Mouse (Mus musculus) layer of hippocampus, postnatal 36 days (tissue): ENCODE measurements around the gene Txnl4b. TPM values are rescaled to one million over a fixed set of nuclear protein-coding genes. Genes with fewer than 3 reads are reported as not detected.

Experiments used
- DNase-seq, 2 experiments: peaks; one replicate each; pipeline ENCODE4 v3.0.0; 2022
- total RNA-seq, 2 experiments: library from RNA; stranded (reverse); gene quantifications; 2 replicates each; pipeline ENCODE4 v1.2.3; 2021

Txnl4b gene
- total RNA-seq: 10 to 100 TPM; 12.9 to 15.3 TPM

DNA sequence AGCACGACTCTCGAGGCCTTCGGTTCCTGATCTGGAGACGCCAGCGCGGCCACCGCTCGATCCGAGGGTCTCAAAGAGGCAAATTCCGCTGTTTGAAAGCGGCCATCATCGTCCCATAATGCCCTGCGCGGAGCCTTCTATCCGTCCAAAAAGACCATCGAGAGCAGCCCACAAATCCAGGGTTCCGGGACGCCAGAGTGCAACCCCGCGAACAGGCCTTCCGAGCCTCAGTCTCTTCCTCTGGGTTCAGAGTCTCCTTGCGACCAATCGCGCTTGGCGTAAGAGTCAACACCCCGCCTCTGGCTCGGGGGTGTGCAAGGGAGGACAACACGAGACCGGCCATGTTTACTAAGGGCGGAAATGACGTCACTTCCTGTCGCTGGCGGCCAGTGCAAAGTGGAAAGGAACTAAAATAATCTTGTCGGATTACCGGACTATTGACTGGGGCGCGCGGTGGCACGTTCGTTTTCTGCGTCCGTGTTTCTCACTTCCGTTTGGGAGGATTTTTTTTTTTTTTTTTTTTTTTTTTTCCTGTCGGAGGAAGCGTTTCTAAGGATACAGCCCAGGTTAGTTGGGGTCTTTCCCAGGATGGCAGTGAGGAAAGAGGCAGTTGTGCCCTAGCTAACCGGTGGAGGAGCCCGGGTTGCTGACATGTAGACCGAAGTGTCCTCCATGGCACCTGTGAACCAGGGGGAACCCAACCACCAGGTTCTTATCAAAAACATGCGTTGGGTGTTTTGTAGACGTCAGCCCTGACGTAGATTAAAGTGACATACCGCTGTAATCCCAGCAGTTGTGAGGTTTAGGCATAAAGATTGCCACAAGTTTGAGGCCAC, at the start of gene Txnl4b, which contains the start of gene Dhx38:
Gene Txnl4b, plus strand, starts transcription at position 395 of the 836 bp plus-strand sequence.
Gene Dhx38, minus strand, starts transcription at position 364 of the 836 bp plus-strand sequence.
- DNase-seq: peak; percentile 99

GRCm38 (mm10) chr8:109524008-109524407, 41.7 kb upstream of the Txnl4b start:
- DNase-seq: no peak

GRCm38 (mm10) chr8:109535140-109535990, 30.3 kb upstream of the Txnl4b start:
- DNase-seq: no peak

DNA sequence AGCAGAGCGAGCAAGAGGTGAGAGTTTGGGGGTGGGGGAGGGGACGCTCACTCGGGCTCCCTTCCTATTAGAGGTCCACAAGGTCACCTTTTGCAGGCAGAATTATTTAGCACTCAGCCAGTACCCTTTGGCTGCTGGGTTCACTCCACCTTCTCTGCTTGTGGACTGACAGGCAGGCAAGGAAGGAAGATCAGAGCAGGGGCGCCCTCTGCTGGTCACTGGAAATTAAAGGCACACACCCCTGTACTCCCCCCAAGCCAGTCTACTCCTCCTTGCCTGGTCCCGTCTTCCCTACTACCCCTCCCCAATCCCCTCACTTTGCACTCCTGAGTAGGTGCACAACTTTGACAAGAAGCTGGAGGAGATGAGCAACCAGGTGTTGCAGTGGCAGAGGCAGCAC, 29.0 kb upstream of the Txnl4b start:
- peak; percentile 77 to 78 for DNase-seq

DNA sequence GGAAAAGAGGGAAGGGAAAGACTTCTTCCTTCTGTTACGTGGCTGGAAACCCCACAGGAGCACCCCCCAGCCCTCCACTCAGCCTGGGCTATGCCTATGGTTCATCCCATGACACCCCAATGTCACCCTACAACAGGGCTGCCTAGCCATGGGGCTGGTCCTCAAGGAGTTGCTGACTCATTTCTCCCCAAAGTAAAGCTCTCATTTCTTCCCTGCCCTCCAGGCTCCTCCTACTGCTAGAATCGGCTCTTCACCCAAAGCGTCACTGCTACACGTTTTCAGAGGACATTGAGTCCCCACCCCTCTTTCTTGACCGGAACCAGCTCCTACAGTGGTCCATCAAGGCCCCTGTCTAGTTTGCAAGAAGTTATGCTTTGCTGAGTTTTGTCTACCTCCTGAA, 23.5 kb upstream of the Txnl4b start:
- no peak for DNase-seq

- DNase-seq: no peak
These were observed 22.8 kb upstream of the Txnl4b start for GRCm38 (mm10) chr8:109542748-109543519.

DNA sequence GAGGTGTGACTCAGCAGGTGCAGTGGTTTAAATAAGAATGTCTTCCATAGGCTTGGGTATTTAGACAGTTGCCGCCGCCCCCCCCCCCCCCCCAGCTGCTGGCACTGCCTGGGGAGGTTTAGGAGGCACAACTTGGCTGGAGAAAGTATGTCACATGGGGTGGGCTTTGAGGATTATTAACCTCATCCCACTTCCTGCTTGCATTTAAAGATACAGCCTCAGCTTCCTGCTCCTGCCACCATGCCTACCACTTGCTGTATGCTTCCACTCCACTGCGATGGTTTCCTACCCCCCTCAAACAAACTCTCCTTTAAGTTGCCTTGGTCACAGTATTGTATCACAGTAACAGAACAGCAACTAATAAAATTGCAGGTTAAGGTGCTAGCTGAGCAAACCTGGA, 21.6 kb upstream of the Txnl4b start:
- DNase-seq: no peak

GRCm38 (mm10) chr8:109551663-109552062, 14.0 kb upstream of the Txnl4b start:
- DNase-seq: no peak

DNA sequence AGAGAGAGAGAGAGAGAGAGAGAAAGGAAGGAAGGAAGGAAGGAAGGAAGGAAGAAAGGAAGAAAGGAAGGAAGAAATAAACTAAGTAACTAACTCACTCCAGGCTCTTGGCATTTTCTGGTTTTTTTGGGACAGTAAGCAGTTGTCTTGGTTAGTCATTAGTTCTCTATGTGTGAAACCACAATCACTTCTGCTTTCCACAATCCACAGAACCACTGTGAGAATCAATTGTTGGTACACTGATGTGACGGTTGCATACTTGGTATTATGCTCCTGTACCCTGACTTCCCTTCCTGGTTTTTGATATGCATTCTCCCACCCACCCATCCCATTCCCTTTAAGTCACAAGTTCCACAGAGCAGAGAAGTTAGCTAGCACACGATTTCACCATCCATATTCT, 1.8 kb upstream of the Txnl4b start:
- DNase-seq: no peak

GRCm38 (mm10) chr8:109564766-109565165, 926 bp upstream of the Txnl4b start:
- DNase-seq: no peak

DNA sequence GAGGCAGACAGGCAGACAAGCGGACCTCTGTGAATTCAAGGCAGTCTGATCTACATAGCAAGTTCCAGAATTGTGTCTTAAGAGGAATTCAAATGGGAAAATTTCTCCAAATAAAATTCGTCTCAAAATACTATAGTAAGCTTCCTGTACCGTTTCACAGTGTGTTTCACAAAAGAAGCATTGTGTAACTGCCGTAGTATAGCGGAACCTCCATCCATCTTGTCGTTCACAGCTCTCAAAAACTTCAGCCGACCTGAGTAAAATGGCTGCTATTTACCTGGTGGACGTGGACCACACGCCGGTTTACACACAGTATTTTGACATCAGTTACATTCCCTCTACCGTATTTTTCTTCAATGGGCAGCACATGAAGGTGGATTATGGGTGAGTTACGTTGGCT, 5.4 kb downstream of the Txnl4b start:
- no peak for DNase-seq

DNA sequence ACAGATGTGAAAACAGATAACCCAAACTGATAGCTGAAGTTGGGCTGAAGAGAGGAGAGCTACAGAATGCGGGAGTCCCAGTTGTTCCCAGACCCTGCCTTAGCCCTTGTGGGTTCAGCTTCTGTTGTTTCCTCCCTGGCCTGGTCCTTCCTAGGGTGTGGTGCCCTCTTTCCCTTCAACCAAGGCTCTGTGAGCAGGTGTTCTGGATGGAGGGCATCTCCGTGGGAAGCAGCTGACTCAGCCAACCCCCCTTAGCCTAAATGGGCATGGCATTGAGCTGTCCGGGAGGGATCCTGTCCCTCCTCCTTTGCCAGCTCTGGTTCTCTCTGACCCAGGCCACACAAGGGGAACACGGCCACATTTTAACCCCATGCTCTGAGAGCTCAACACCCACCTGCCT, 10.6 kb downstream of the Txnl4b start:
- no peak for DNase-seq

DNA sequence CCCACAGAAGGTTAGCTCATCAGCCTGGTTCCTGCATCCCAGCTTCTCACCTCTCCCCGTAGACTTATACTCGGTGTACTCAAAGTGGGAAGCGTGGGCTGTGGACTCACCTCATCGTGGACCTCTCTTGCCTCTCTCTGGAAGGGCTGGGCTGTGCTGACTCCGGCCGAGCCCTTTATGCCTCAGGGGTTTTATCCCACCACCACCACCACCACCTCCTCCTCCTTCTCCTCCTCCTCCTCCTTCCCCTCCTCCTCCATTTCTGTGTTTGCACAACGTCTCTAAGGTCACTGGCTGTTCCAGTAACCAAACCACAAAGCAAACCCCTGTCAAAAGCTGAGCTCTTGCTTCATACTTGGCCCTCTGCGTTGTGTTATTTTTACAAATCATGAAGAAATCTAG, 13.2 kb downstream of the Txnl4b start, which contains the start of gene Hp:
Gene Hp, minus strand, starts transcription at position 273 of the 402 bp plus-strand sequence.
- DNase-seq: no peak

GRCm38 (mm10) chr8:109584293-109584692, 18.6 kb downstream of the Txnl4b start:
- no peak for DNase-seq

- DNase-seq: no peak
These were observed 19.1 kb downstream of the Txnl4b start for GRCm38 (mm10) chr8:109584830-109585229.

DNA sequence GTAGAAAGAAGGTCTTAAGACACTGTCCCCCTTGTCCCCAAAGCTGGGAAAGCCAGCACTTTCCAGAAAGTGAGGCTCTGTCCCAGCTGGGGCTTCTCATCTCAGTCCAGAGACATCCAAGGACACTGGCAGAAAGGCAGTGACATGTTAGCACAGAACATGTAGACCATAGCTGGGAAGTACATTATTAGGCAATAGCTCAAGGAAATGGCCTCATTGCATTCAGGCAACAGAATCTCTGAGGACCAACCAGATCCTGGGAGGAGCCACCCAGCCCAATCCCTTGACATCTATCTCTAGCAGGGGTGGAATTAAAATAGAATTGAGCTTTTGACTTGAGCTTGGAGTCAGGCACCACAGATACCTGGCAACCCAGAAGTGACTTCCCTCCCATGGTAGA, 20.0 kb downstream of the Txnl4b start:
- DNase-seq: no peak

- DNase-seq: no peak
These were observed 21.3 kb downstream of the Txnl4b start for GRCm38 (mm10) chr8:109586972-109587504.

DNA sequence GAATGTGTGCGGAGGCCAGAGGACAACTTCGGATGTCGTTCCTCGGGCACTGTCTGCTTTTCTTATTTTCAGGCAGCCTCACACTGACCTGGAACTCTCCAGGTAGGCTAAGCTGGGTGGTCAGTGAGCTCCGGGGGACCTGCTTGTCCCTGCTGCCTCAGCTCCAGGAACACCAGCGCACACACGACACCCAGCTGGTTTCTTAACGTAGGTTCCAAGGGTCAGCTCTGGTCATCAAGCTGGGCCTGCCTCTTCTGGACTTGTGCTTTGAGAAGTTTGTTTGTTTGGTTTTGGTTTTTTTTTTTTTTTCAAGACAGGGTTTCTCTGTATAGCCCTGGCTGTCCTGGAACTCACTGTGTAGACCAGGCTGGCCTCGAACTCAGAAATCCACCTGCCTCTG, 25.2 kb downstream of the Txnl4b start:
- DNase-seq: no peak

DNA sequence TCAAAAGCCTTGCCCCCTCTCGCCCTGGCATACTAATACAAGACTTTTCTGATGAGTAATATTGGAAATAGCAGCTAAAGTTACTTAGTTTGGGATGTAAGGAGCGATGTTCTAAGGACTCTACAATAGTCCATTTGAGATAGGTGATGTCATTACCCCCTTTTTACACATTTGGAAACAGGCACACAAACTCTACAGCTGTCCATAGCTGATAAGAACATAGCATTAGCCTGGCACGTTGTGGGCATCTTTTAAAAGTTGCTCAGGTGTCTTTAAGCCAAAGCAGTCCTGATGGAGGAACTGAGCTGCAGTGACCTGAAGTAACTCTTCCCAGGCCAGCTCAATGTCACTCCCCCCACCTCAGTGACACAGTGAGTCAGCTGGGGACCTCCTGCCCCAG, 25.7 kb downstream of the Txnl4b start:
- DNase-seq: no peak

GRCm38 (mm10) chr8:109592164-109592563, 26.5 kb downstream of the Txnl4b start:
- no peak for DNase-seq

DNA sequence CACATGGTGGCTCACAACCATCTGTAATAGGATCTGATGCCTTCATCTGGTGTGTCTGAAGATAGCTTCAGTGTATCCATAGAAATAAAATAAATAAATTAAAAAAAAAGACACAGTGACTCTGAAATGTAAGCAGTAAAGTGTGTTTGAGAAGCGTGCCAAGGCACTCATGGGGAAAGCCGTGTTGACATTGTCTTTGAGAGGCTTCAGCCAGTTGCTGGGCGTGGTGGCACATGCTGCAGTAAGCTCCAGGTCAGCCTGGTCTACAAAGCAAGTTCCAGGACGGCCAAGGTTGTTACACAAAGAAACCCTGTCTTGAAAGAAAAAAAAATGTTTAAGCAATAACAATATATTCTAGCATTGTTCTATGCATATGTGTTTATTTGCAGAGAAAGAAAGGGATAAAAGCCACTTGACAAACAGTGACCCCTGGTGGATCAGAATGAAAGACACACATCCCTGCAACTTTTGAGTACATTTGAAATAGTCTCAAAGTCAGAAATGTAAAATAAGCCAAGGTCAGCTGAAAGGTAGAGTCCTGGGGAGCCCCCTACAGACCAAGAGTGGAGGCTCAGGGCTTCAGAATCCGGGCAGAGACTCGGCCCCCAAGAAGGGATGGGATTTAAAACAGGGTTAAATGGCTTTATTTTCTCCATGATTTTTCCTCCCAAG, 27.6 kb downstream of the Txnl4b start:
- DNase-seq: no peak

DNA sequence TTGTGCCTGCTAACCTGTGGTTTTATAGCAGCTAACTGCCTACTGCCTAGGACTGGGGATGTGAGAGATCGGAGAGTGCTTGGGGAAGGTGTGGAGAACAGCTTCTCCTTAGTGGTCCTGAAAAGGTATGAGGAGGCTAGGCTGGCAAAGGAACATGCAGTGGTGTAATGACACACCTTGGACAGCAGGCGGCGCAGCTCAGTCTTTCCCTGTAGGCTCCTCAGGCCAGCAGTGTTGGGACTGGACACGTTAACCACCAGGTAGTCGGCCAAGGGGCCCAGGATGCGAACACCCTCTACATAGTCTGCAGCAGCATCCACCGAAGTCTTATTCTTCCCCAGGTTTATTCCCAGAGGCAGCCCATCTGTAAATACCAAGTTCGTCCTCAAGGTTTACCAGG, 30.2 kb downstream of the Txnl4b start:
- DNase-seq: no peak
